Mouse (Mus musculus) limb, embryonic 14.5 days (tissue): ENCODE results near the gene Flnb. TPM values are rescaled to one million over a fixed set of nuclear protein-coding genes. Genes with fewer than 3 reads are reported as not detected.

Experiments used
- ATAC-seq: fragments of 200-750 bp; cut with Nextera tagmentation; 2 replicates; pipeline ENCODE4 v1.8.0; 2017; ENCODE audit warnings: low read depth, moderate number of reproducible peaks, moderate TSS enrichment; ENCODE audit not compliant: low FRiP score
- DNase-seq: peaks from one replicate; pipeline ENCODE4 v3.0.0-alpha.2; 2015; ENCODE audit warnings: low spot score
- H3K27ac ChIP-seq: fragments of 300-500 bp; sonication (generic); replicated peaks from 2 replicates; pipeline ENCODE4 v1.5.1; 2014; ENCODE audit warnings: low read depth, mild to moderate bottlenecking, low read length, moderate library complexity, mixed read lengths
- H3K27me3 ChIP-seq: fragments of 300-500 bp; sonication (generic); 2 replicates; pipeline ENCODE4 v1.6.1; 2014; ENCODE audit warnings: low read length, mixed read lengths; ENCODE audit not compliant: control insufficient read depth, insufficient read depth
- H3K36me3 ChIP-seq: fragments of 300-500 bp; sonication (generic); 2 replicates; pipeline ENCODE4 v1.6.1; 2014; ENCODE audit warnings: mild to moderate bottlenecking, low read length, moderate library complexity, mixed read lengths; ENCODE audit not compliant: control insufficient read depth, insufficient read depth
- H3K4me1 ChIP-seq: fragments of 300-500 bp; sonication (generic); 2 replicates; pipeline ENCODE4 v1.6.1; 2014; ENCODE audit warnings: antibody characterized with exemption, low read length, mixed read lengths; ENCODE audit not compliant: control insufficient read depth, insufficient read depth
- H3K4me2 ChIP-seq: fragments of 300-500 bp; sonication (generic); replicated peaks from 2 replicates; pipeline ENCODE4 v1.6.1; 2014; ENCODE audit warnings: low read depth, mild to moderate bottlenecking, low read length, moderate library complexity; ENCODE audit not compliant: severe bottlenecking
- H3K4me3 ChIP-seq: fragments of 300-500 bp; sonication (generic); replicated peaks from 2 replicates; pipeline ENCODE4 v1.5.1; 2014; ENCODE audit warnings: low read length
- H3K9ac ChIP-seq: fragments of 300-500 bp; sonication (generic); 2 replicates; pipeline ENCODE4 v1.6.1; 2014; ENCODE audit warnings: mild to moderate bottlenecking, low read depth, low read length, moderate library complexity; ENCODE audit not compliant: severe bottlenecking
- H3K9me3 ChIP-seq: fragments of 300-500 bp; sonication (generic); 2 replicates; pipeline ENCODE4 v1.6.1; 2016; ENCODE audit warnings: low read length; ENCODE audit not compliant: control insufficient read depth
- POLR2A ChIP-seq: fragments of 200-500 bp; IDR thresholded peaks from 2 replicates; pipeline ENCODE4 v1.8.0; 2012; ENCODE audit warnings: inconsistent platforms, mild to moderate bottlenecking, moderate library complexity, borderline replicate concordance; ENCODE audit not compliant: insufficient read depth, insufficient read length; ENCODE audit errors: extremely low read depth
- WGBS: fragments of 180-500 bp; shearing (Covaris S2); extraction: QIAGEN DNeasy Blood & Tissue Kit; methylation state at CpG from one replicate; pipeline ENCODE4 v1.1.7; 2014; 5-methylcytosine and 5-hydroxymethylcytosine counted together
- polyA plus RNA-seq, 2 experiments: library from polyadenylated mRNA; depleted of rRNA in 1 of 2; stranded (reverse) in 1 of 2; unstranded in 1 of 2; fragments of >200 nt; fragmentation: Nextera tagmentation in 1 of 2; extraction: Ambion mirVana in 1 of 2; gene quantifications; 2 replicates each; pipeline versions ENCODE4 v1.2.1 to v1.2.3; 2012 to 2014

Gene Flnb
- polyA plus RNA-seq, 2 experiments: 39.4 to 58.7 TPM

GRCm38 (mm10) chr14:7907058-7907457, 89.3 kb downstream of the Flnb start:
- 83% methylated on average over 11 of the region's 11 CpGs for WGBS
- TF ChIP-seq POLR2A: no peak
- DNase-seq (no peak), ATAC-seq (no peak)
- no peaks in the 10 kb centered on the region for H3K27me3 ChIP-seq
- no peak overlapping the region for H3K27ac ChIP-seq
- H3K4me2 ChIP-seq: no peak overlapping the region
- no peak overlapping the region for H3K4me3 ChIP-seq
- H3K9ac ChIP-seq: no peak overlapping the region
- H3K36me3 ChIP-seq: peaks cover 79% of the 10 kb centered on the region
- H3K4me1 ChIP-seq: peaks cover 6% of the 10 kb centered on the region
- H3K9me3 ChIP-seq: no peaks in the 10 kb centered on the region

- no peaks in the 10 kb centered on the region for H3K9me3 ChIP-seq
- TF ChIP-seq POLR2A: no peak
Observed at GRCm38 (mm10) chr14:7909472-7909871, 91.7 kb downstream of the Flnb start.

GRCm38 (mm10) chr14:7913842-7914241, 96.1 kb downstream of the Flnb start:
- ATAC-seq: no peak
- DNase-seq: no peak

More at GRCm38 (mm10) chr14:7909472-7909871, 91.7 kb downstream of the Flnb start:
- 61% methylated on average over 10 of the region's 10 CpGs for WGBS
- Histone ChIP-seq H3K4me1 (peaks cover 19% of the 10 kb centered on the region; the same call in 1 of the 2 replicates), H3K9ac (no peak overlapping the region), H3K27me3 (no peaks in the 10 kb centered on the region), H3K4me3 (no peak overlapping the region), H3K27ac (no peak overlapping the region), H3K36me3 (peaks cover 82% of the 10 kb centered on the region), H3K4me2 (no peak overlapping the region)
- DNase-seq (no peak), ATAC-seq (peak; percentile 48; the same call in 1 of the 2 replicates)

GRCm38 (mm10) chr14:7914461-7914860, 96.7 kb downstream of the Flnb start:
- no peak overlapping the region for H3K27ac ChIP-seq
- H3K4me2 ChIP-seq: no peak overlapping the region
- no peak for DNase-seq
- no peak overlapping the region for H3K9ac ChIP-seq
- no peak overlapping the region for H3K4me3 ChIP-seq
- H3K27me3 ChIP-seq: no peaks in the 10 kb centered on the region
- no peaks in the 10 kb centered on the region for H3K9me3 ChIP-seq
- ATAC-seq: no peak
- peaks cover 19% of the 10 kb centered on the region; the same call in 1 of the 2 replicates for H3K4me1 ChIP-seq
- TF ChIP-seq POLR2A: no peak
- 41% methylated on average over 4 of the region's 4 CpGs for WGBS
- H3K36me3 ChIP-seq: peaks cover 86% of the 10 kb centered on the region

More at GRCm38 (mm10) chr14:7913842-7914241, 96.1 kb downstream of the Flnb start:
- Histone ChIP-seq H3K9ac (no peak overlapping the region), H3K9me3 (no peaks in the 10 kb centered on the region), H3K27me3 (no peaks in the 10 kb centered on the region), H3K36me3 (peaks cover 85% of the 10 kb centered on the region), H3K4me3 (no peak overlapping the region), H3K4me2 (no peak overlapping the region), H3K27ac (no peak overlapping the region), H3K4me1 (peaks cover 19% of the 10 kb centered on the region; the same call in 1 of the 2 replicates)
- no peak for TF ChIP-seq POLR2A
- 42% methylated on average over 7 of the region's 7 CpGs for WGBS

- H3K36me3 ChIP-seq: peaks cover 93% of the 10 kb centered on the region
- H3K27me3 ChIP-seq: no peaks in the 10 kb centered on the region
- H3K4me2 ChIP-seq: no peak overlapping the region
- no peak overlapping the region for H3K4me3 ChIP-seq
- no peak for DNase-seq
- ATAC-seq: no peak
- 74% methylated on average over 6 of the region's 6 CpGs for WGBS
- no peak for TF ChIP-seq POLR2A
- H3K9ac ChIP-seq: no peak overlapping the region
- no peaks in the 10 kb centered on the region for H3K9me3 ChIP-seq
- H3K27ac ChIP-seq: no peak overlapping the region
- peaks cover 4% of the 10 kb centered on the region; the same call in 1 of the 2 replicates for H3K4me1 ChIP-seq
Observed at GRCm38 (mm10) chr14:7918150-7918991, 100.6 kb downstream of the Flnb start.
